Mouse (Mus musculus) B cell, adult (primary cell): ENCODE data around the gene Stab1. TPM values are rescaled to one million over a fixed set of nuclear protein-coding genes. Genes with fewer than 3 reads are reported as not detected.

Experiments
- total RNA-seq: library from RNA; stranded (reverse); gene quantifications from 4 replicates; pipeline ENCODE4 v1.2.4, GENCODE M21; 2023; ENCODE audit not compliant: inconsistent age

Stab1 gene
- 0.60 to 1.9 TPM (median 0.69 TPM) in 4 replicates for total RNA-seq

GRCm38 (mm10) chr14:31168425-31168824, at the start of gene Stab1:
TSS of gene Stab1 (minus strand) at chr14:31168641.

GRCm38 (mm10) chr14:31217666-31218065, 49.2 kb upstream of the Stab1 start, which contains the start of gene Sema3g:
TSS of gene Sema3g (plus strand) at chr14:31217860.

GRCm38 (mm10) chr14:31216846-31217245, 48.4 kb upstream of the Stab1 start, which contains the start of gene Nisch:
TSS of gene Nisch (minus strand) at chr14:31216946.

GRCm38 (mm10) chr14:31208084-31208483, 39.6 kb upstream of the Stab1 start, which contains the start of gene Tnnc1:
TSS of gene Tnnc1 (plus strand) at chr14:31208312.

GRCm38 (mm10) chr14:31130236-31131220, 37.9 kb downstream of the Stab1 start, which contains the start of gene Nt5dc2:
TSS of gene Nt5dc2 (plus strand) at chr14:31131053.

GRCm38 (mm10) chr14:31128826-31129219, 39.6 kb downstream of the Stab1 start, which contains the start of gene Smim4:
TSS of gene Smim4 (minus strand) at chr14:31128956.

Other genes with a start within 250 kb of the Stab1 start
- gene Itih3, start 244.9 kb downstream of the Stab1 start, total RNA-seq, result not detected in 4 replicates
- not detected in 4 replicates for gene Itih1, start 225.4 kb downstream of the Stab1 start, total RNA-seq
- gene Nek4, start 217.3 kb downstream of the Stab1 start, total RNA-seq, result 6.4 to 7.6 TPM (median 6.9 TPM) in 4 replicates
- 12.7 to 14.4 TPM (median 13.7 TPM) in 4 replicates for gene Glt8d1, start 167.2 kb downstream of the Stab1 start, total RNA-seq
- 65.2 to 95.5 TPM (median 75.3 TPM) in 4 replicates for gene Spcs1, start 167.0 kb downstream of the Stab1 start, total RNA-seq
- 75.0 to 87.2 TPM (median 79.0 TPM) in 4 replicates for gene Pbrm1, start 149.5 kb downstream of the Stab1 start, total RNA-seq
- gene Gnl3, start 149.5 kb downstream of the Stab1 start, total RNA-seq, result 492 to 523 TPM (median 508 TPM) in 4 replicates
- gene Smim4, start 39.7 kb downstream of the Stab1 start, total RNA-seq, result 29.5 to 36.6 TPM (median 32.7 TPM) in 4 replicates
- gene Nt5dc2, start 37.6 kb downstream of the Stab1 start, total RNA-seq, result 0.90 to 2.2 TPM (median 1.5 TPM) in 4 replicates
- gene Tnnc1, start 39.7 kb upstream of the Stab1 start, total RNA-seq, result not detected in 4 replicates
- gene Nisch, start 48.3 kb upstream of the Stab1 start, total RNA-seq, result 333 to 346 TPM (median 340 TPM) in 4 replicates
- 0.16 to 0.21 TPM (median 0.21 TPM) in 3 of 4 replicates, not detected in the other for gene Sema3g, start 49.2 kb upstream of the Stab1 start, total RNA-seq
- 13.3 to 16.2 TPM (median 15.3 TPM) in 4 replicates for gene Phf7, start 82.7 kb upstream of the Stab1 start, total RNA-seq
- gene Bap1, start 82.8 kb upstream of the Stab1 start, total RNA-seq, result 117 to 125 TPM (median 123 TPM) in 4 replicates
- 0.15 to 0.36 TPM (median 0.24 TPM) in 4 replicates for gene Dnah1, start 155.3 kb upstream of the Stab1 start, total RNA-seq
- 47.8 to 54.0 TPM (median 51.6 TPM) in 4 replicates for gene Capn7, start 168.0 kb upstream of the Stab1 start, total RNA-seq